Mouse (Mus musculus): ENCODE data around the gene Arid3a. TPM values are rescaled to one million over a fixed set of nuclear protein-coding genes. Genes with fewer than 3 reads are reported as not detected.
"Not testable (repeated sequence)": the region's sequence is repeated elsewhere in the genome, so short reads cannot be mapped to it uniquely, and the experiment has no call there.

Gene Arid3a
- polyA plus RNA-seq, 1 experiment from 2014 or later = 2.8 TPM

GRCm38 (mm10) chr10:79884446-79884845 lies 42.4 kb upstream of the Arid3a start:
- H3K36me3 ChIP-seq (ENCODE audit: control insufficient read depth, insufficient read depth, low read length) = no peaks in the 10 kb centered on the region
- no peak overlapping the region for H3K9ac ChIP-seq (ENCODE audit: low read length)
- H3K4me2 ChIP-seq (ENCODE audit: low read length) = no peak overlapping the region
- no peaks in the 10 kb centered on the region for H3K9me3 ChIP-seq (ENCODE audit: control insufficient read depth, low read length)
- H3K4me1 ChIP-seq (ENCODE audit: control insufficient read depth in 2 of 2, insufficient read depth in 2 of 2, low read length in 2 of 2) = peaks cover 9 to 13% of the 10 kb centered on the region in 2 experiments
- no peak overlapping the region for H3K27ac ChIP-seq (replicated peaks in 1 of 2; ENCODE audit: control insufficient read depth in 1 of 2, insufficient read depth in 1 of 2, low read depth in 2 of 2, low read length in 2 of 2)
- WGBS = 60% methylated on average over 4 of the region's 4 CpGs
- H3K4me3 ChIP-seq (ENCODE audit: control insufficient read depth in 1 of 2, insufficient read depth in 1 of 2, low read depth in 1 of 2, low read length in 2 of 2) = no peak overlapping the region
- ATAC-seq (ENCODE audit: insufficient number of reproducible peaks, insufficient read depth, low FRiP score, low read depth) = no peak
- peaks cover 6% of the 10 kb centered on the region; the same call in 1 of the 2 replicates for H3K27me3 ChIP-seq (ENCODE audit: control insufficient read depth, insufficient read depth, low read length)

- not testable (repeated sequence) for ATAC-seq (ENCODE audit: insufficient number of reproducible peaks, insufficient read depth, low FRiP score, low read depth); H3K27ac ChIP-seq (replicated peaks in 1 of 2; ENCODE audit: control insufficient read depth in 1 of 2, insufficient read depth in 1 of 2, low read depth in 2 of 2, low read length in 2 of 2); H3K4me3 ChIP-seq (ENCODE audit: control insufficient read depth in 1 of 2, insufficient read depth in 1 of 2, low read depth in 1 of 2, low read length in 2 of 2); H3K9ac ChIP-seq (ENCODE audit: low read length); H3K4me2 ChIP-seq (ENCODE audit: low read length); H3K36me3 ChIP-seq (ENCODE audit: control insufficient read depth, insufficient read depth, low read length); H3K9me3 ChIP-seq (ENCODE audit: control insufficient read depth, low read length); H3K27me3 ChIP-seq (ENCODE audit: control insufficient read depth, insufficient read depth, low read length)
- WGBS = 71% methylated on average over 2 of the region's 3 CpGs
- H3K4me1 ChIP-seq (ENCODE audit: control insufficient read depth in 2 of 2, insufficient read depth in 2 of 2, low read length in 2 of 2) = peaks cover 9 to 13% of the 10 kb centered on the region in 2 experiments
Observed at GRCm38 (mm10) chr10:79884938-79885337, 41.9 kb upstream of the Arid3a start.

GRCm38 (mm10) chr10:79886054-79886453 lies 40.8 kb upstream of the Arid3a start, which contains the start of gene Elane:
Gene Elane, plus strand, starts transcription at chr10:79886247.
- H3K9ac ChIP-seq (ENCODE audit: low read length) = no peak within 1 kb of the TSS
- H3K9me3 ChIP-seq (ENCODE audit: control insufficient read depth, low read length) = no peaks in the 10 kb centered on the region
- no peak within 1 kb of the TSS for H3K4me2 ChIP-seq (ENCODE audit: low read length)
- ATAC-seq (ENCODE audit: insufficient number of reproducible peaks, insufficient read depth, low FRiP score, low read depth) = no peak
- no peaks in the 10 kb centered on the region for H3K36me3 ChIP-seq (ENCODE audit: control insufficient read depth, insufficient read depth, low read length)
- H3K4me1 ChIP-seq (ENCODE audit: control insufficient read depth in 2 of 2, insufficient read depth in 2 of 2, low read length in 2 of 2) = peaks cover 9 to 13% of the 10 kb centered on the region in 2 experiments
- no peak within 1 kb of the TSS for H3K27ac ChIP-seq (replicated peaks in 1 of 2; ENCODE audit: control insufficient read depth in 1 of 2, insufficient read depth in 1 of 2, low read depth in 2 of 2, low read length in 2 of 2)
- WGBS = 78% methylated on average over 6 of the region's 6 CpGs
- H3K27me3 ChIP-seq (ENCODE audit: control insufficient read depth, insufficient read depth, low read length) = peaks cover 6% of the 10 kb centered on the region; the same call in 1 of the 2 replicates
- no peak within 1 kb of the TSS for H3K4me3 ChIP-seq (ENCODE audit: control insufficient read depth in 1 of 2, insufficient read depth in 1 of 2, low read depth in 1 of 2, low read length in 2 of 2)

- WGBS = 85% methylated on average over 8 of the region's 8 CpGs
Observed at GRCm38 (mm10) chr10:79886611-79887010, 40.2 kb upstream of the Arid3a start.

GRCm38 (mm10) chr10:79889386-79889785 lies 37.5 kb upstream of the Arid3a start:
- no peaks in the 10 kb centered on the region for H3K9me3 ChIP-seq (ENCODE audit: control insufficient read depth, low read length)
- H3K36me3 ChIP-seq (ENCODE audit: control insufficient read depth, insufficient read depth, low read length) = peaks cover 5% of the 10 kb centered on the region; the same call in 1 of the 2 replicates
- no peak for ATAC-seq (ENCODE audit: insufficient number of reproducible peaks, insufficient read depth, low FRiP score, low read depth)
- H3K27me3 ChIP-seq (ENCODE audit: control insufficient read depth, insufficient read depth, low read length) = no peaks in the 10 kb centered on the region
- H3K9ac ChIP-seq (ENCODE audit: low read length) = no peak overlapping the region
- no peak overlapping the region for H3K27ac ChIP-seq (replicated peaks in 1 of 2; ENCODE audit: control insufficient read depth in 1 of 2, insufficient read depth in 1 of 2, low read depth in 2 of 2, low read length in 2 of 2)
- WGBS = 87% methylated on average over 2 of the region's 2 CpGs
- no peak overlapping the region for H3K4me3 ChIP-seq (ENCODE audit: control insufficient read depth in 1 of 2, insufficient read depth in 1 of 2, low read depth in 1 of 2, low read length in 2 of 2)
- no peaks in the 10 kb centered on the region for H3K4me1 ChIP-seq (ENCODE audit: control insufficient read depth in 2 of 2, insufficient read depth in 2 of 2, low read length in 2 of 2)
- H3K4me2 ChIP-seq (ENCODE audit: low read length) = no peak overlapping the region

More at GRCm38 (mm10) chr10:79886611-79887010, 40.2 kb upstream of the Arid3a start:
- no peak for ATAC-seq (ENCODE audit: insufficient number of reproducible peaks, insufficient read depth, low FRiP score, low read depth)
- Histone ChIP-seq H3K36me3 (ENCODE audit: control insufficient read depth, insufficient read depth, low read length) (no peaks in the 10 kb centered on the region), H3K4me1 (ENCODE audit: control insufficient read depth in 2 of 2, insufficient read depth in 2 of 2, low read length in 2 of 2) (peaks cover 9 to 12% of the 10 kb centered on the region in 2 experiments), H3K9ac (ENCODE audit: low read length) (no peak overlapping the region), H3K4me2 (ENCODE audit: low read length) (no peak overlapping the region), H3K27me3 (ENCODE audit: control insufficient read depth, insufficient read depth, low read length) (peaks cover 6% of the 10 kb centered on the region; the same call in 1 of the 2 replicates), H3K27ac (replicated peaks in 1 of 2; ENCODE audit: control insufficient read depth in 1 of 2, insufficient read depth in 1 of 2, low read depth in 2 of 2, low read length in 2 of 2) (no peak overlapping the region), H3K9me3 (ENCODE audit: control insufficient read depth, low read length) (no peaks in the 10 kb centered on the region), H3K4me3 (ENCODE audit: control insufficient read depth in 1 of 2, insufficient read depth in 1 of 2, low read depth in 1 of 2, low read length in 2 of 2) (no peak overlapping the region)

- Histone ChIP-seq H3K9me3 (ENCODE audit: control insufficient read depth, low read length) (no peaks in the 10 kb centered on the region), H3K9ac (ENCODE audit: low read length) (no peak within 1 kb of the TSS)
- WGBS = 33% methylated on average over 5 of the region's 5 CpGs
Observed at GRCm38 (mm10) chr10:79890670-79891069, 36.2 kb upstream of the Arid3a start, which contains the start of gene Cfd. Gene Cfd, plus strand, starts transcription at chr10:79890853.

GRCm38 (mm10) chr10:79892451-79893118 lies 34.3 kb upstream of the Arid3a start:
- H3K4me1 ChIP-seq (ENCODE audit: control insufficient read depth in 2 of 2, insufficient read depth in 2 of 2, low read length in 2 of 2); H3K9me3 ChIP-seq (ENCODE audit: control insufficient read depth, low read length); H3K4me3 ChIP-seq (ENCODE audit: control insufficient read depth in 1 of 2, insufficient read depth in 1 of 2, low read depth in 1 of 2, low read length in 2 of 2); H3K9ac ChIP-seq (ENCODE audit: low read length); H3K4me2 ChIP-seq (ENCODE audit: low read length); H3K27me3 ChIP-seq (ENCODE audit: control insufficient read depth, insufficient read depth, low read length); H3K27ac ChIP-seq (replicated peaks in 1 of 2; ENCODE audit: control insufficient read depth in 1 of 2, insufficient read depth in 1 of 2, low read depth in 2 of 2, low read length in 2 of 2); ATAC-seq (ENCODE audit: insufficient number of reproducible peaks, insufficient read depth, low FRiP score, low read depth): not testable (repeated sequence)
- 42% methylated on average over 22 of the region's 22 CpGs for WGBS
- H3K36me3 ChIP-seq (ENCODE audit: control insufficient read depth, insufficient read depth, low read length) = peaks cover 32% of the 10 kb centered on the region

More at GRCm38 (mm10) chr10:79890670-79891069, 36.2 kb upstream of the Arid3a start, which contains the start of gene Cfd:
- Histone ChIP-seq H3K4me2 (ENCODE audit: low read length) (no peak within 1 kb of the TSS), H3K4me1 (ENCODE audit: control insufficient read depth in 2 of 2, insufficient read depth in 2 of 2, low read length in 2 of 2) (no peaks in the 10 kb centered on the region), H3K27me3 (ENCODE audit: control insufficient read depth, insufficient read depth, low read length) (no peaks in the 10 kb centered on the region), H3K4me3 (ENCODE audit: control insufficient read depth in 1 of 2, insufficient read depth in 1 of 2, low read depth in 1 of 2, low read length in 2 of 2) (no peak within 1 kb of the TSS), H3K27ac (replicated peaks in 1 of 2; ENCODE audit: control insufficient read depth in 1 of 2, insufficient read depth in 1 of 2, low read depth in 2 of 2, low read length in 2 of 2) (no peak within 1 kb of the TSS), H3K36me3 (ENCODE audit: control insufficient read depth, insufficient read depth, low read length) (peaks cover 13% of the 10 kb centered on the region)
- no peak for ATAC-seq (ENCODE audit: insufficient number of reproducible peaks, insufficient read depth, low FRiP score, low read depth)
